Mouse (Mus musculus) kidney, postnatal 4 days (tissue): Measurements from ENCODE around the gene Grin3a.

ENCODE experiments used
- DNase-seq, 2 experiments: peaks; one replicate each; pipeline ENCODE4 v3.0.0; 2021; ENCODE audit warnings: mixed read lengths in 2 of 2

Grin3a gene

DNA sequence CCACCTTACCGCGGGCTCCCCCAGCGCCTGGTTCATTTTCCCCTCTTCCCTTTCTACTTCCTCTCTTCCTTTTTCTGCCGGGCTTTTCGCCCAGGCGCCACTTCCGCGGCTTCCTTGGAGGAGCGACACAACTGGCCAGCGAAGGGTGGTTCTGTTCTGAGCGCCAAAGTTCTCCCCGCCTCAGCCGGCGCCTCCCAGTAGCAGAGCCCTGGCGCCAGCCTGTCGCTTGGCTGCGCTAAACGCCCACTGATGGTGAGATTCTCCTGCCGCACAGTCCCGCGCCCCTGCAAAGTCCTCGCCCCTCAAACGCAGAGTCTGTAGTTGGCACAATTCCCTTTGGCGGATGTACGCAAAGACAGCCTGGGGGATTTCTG lies at the start of gene Grin3a:
Gene Grin3a (minus strand): TSS at position 133 of the 374 bp plus-strand sequence.
- DNase-seq, result peak; percentile 66 to 77

GRCm38 (mm10) chr4:49891835-49892301 lies 46.3 kb upstream of the Grin3a start:
- DNase-seq, result peak; percentile 30 to 48

- DNase-seq, result no peak
Observed at GRCm38 (mm10) chr4:49877084-49877483, 31.5 kb upstream of the Grin3a start.

DNA sequence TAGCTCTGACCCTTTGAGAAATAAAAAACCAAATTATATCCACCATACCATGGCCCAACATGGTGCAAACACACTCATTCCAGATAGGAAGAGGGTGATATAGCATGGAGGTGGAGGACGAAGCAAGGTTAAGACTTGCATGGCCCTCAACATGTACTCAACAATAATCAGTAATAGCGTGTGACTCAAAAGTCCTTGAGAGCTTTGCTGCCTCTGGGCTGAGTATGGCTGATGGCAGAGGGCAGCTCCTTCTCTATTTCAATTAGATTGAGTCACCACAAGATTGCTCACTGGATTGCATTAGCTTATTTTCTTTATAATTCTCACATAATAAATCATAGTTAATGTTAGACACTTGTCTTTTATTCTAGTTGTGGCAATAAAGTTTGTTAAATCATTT lies 15.1 kb upstream of the Grin3a start:
- no peak for DNase-seq

DNA sequence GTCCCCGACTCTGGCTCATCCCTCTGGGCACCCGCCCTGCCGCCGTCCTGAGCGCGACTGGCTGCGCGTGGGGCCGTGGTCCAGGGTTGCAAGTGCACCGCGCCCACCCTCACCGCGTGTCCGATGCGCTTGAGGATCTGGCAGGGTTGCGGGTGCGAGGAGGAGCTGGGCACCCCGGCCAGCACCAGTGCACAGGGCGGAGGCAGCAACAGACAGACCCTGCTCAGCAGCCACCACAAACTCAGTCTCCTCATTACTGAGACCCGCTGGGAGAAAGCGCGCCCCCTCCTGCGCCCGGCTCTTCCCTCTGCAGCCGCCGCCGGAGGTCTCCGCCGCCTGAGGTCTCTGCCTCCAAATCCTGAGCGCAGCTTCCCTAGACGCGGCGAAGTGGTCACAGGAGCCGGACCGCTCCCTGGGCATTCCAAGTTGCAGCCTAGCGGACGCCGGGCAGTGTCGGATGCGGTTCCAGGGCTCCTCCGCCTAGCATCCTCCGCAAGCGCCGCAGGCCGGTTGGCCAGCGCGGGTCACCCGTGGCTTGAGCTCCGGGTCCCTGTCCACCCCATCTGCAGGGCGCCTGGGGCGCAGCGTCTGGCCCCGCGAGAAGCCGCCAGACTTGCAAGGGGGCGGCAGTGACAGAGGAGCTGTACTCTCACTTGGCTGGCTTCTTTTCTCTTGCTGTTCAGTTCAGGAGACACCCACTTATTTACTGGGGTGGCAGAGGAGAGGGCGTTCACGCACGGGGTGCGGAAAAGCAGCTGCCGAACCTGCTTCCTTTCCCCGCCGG lies 524 bp downstream of the Grin3a start:
- DNase-seq, result peak; percentile 20 to 34

DNA sequence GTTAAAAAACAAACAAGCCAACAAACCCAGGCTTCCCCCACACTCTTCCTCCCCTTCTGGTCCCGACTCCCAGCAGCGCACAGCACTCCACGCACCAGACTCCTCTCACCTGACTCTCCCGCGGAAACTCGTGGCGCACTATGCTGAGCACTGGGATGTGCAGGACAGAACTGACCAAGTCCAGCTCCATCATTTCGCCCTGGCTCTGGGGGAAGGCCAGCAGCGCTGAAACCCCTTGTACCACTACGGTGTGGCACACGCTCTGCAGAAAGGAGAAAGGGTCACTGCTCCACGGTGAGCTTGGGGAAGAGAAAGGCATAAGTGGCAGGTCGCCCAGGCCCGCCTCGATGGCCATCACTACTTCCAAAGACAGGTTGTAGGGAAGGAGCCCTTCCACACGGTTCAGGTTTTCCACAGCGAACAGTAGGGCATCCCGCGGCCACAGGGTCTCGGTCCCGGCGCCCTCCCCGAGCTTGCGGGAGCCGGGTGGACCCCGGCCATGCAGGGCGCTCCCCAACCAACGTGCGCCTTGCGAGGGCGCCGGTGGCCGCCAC lies 1.2 kb downstream of the Grin3a start:
- DNase-seq, result peak in 1 of 2 experiments; percentile 3

- DNase-seq, result peak; percentile 12 to 35
Observed at GRCm38 (mm10) chr4:49843787-49844186, 1.8 kb downstream of the Grin3a start.

DNA sequence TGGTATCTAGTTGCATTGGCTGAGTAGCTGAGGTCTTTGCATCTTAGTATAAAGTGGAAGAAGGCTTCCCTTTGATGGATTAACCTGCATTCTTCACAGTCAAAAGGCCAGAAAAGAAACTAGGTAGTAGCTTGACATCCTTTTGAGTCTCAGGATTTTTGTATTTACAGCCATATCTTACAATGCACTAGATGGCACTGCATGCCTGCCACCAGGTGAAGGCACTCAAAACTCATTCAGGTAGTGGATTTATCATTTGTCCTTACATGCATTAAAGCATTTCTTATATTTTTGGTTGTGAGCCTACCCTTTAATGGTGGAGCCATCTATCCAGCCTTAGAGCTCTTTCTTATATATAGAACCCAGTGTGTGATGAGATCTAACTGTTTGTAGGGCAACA lies 13.5 kb downstream of the Grin3a start:
- DNase-seq, result peak in 1 of 2 experiments; percentile 2

DNA sequence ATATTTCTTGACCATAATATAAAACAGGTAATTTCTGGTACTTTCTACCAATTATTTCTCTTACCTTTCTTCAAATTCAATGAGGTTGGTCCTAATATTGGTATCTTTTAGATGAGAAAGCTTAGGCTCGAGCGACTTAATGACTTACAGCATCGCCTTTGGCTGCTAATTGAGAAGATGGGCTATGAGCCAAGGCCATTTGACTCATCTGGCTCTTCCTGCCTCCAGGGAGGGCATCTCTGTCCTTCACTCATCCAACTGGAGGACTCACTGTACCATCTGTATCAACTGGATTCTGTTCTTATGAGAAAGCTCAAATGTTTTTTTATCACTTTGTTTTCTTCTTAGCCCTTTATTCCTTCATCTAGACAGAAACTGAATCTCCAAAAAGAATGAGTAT lies 31.7 kb downstream of the Grin3a start:
- no peak for DNase-seq

DNA sequence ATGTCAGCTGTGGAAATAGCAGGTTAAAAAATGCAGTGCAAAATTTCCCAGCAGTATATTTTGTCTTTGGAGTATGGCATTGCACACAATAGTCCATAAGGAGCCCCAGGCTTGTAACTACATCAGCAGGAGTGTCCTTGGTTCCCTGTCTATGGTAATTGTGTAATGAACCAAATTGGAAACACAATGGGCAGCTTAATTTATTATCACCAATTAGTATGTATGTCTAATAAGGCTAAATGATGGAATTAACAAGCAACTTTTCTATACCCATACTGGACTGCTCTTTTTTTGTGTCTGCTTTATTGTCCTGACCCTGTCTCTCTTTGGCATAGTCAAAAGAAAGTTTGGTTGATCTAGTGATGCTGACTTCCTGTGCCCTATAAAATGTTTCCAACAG lies 38.8 kb downstream of the Grin3a start:
- no peak for DNase-seq

- DNase-seq, result peak; percentile 2
Observed at GRCm38 (mm10) chr4:49799338-49799737, 46.2 kb downstream of the Grin3a start.

- DNase-seq, result no peak
Observed at GRCm38 (mm10) chr4:49788971-49789370, 56.6 kb downstream of the Grin3a start.

DNA sequence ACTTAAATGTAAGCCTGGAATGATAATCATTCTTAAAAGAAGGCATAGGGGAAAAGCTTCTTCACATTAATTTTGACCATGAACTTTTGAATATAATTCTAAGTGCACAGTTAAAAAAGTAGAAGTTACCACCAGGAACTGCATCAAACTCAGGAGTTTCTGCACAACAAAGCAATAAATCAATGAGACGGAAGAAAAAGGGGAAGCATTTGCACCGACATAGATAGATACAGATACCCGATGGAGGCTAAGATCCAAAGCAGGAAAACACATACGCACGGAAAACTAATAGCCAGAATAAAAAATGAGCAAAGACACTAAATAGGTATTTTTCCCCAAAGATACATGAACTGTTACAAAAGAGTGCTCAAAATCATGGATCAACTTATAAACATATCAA lies 102.7 kb downstream of the Grin3a start:
- DNase-seq, result no peak

DNA sequence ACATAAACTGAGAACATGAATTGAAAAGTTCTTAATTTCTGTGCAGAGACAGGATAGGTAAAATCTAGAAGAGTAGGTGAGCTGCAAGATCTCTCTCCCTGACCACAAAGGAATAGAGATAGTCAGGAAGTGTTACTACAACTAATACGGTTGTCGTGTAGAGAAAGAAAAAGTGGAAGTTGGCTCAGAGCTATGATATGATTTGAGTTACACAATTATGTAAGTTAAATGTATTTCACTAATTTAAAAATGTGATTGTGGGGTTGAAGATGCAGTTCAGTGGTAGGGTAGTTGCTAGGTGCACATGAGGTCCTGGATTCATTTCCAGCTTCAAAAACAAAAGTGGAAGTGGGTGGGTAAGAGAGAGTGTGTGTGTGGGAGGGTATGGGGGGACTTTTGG lies 103.6 kb downstream of the Grin3a start:
- DNase-seq, result no peak

GRCm38 (mm10) chr4:49740796-49741766 lies 104.5 kb downstream of the Grin3a start:
- DNase-seq, result no peak

DNA sequence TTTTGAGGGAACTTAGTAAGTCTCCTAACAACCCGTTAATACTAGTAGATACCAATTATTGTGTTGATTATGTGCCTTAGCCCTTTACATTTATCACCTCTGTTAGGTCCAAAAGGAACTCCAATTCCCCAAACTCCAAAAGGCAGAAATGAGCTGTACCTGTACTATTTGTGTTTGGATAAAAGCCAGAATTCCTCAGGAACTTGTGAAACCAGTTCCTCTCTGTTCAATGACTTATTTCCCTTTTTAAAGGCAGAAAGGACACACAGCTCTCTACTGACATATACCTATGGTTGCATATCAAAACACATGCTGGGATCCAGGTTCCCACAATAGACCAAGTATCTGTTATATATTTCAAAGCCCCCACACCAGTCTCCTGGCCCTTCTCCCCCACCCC lies 106.0 kb downstream of the Grin3a start:
- DNase-seq, result no peak

DNA sequence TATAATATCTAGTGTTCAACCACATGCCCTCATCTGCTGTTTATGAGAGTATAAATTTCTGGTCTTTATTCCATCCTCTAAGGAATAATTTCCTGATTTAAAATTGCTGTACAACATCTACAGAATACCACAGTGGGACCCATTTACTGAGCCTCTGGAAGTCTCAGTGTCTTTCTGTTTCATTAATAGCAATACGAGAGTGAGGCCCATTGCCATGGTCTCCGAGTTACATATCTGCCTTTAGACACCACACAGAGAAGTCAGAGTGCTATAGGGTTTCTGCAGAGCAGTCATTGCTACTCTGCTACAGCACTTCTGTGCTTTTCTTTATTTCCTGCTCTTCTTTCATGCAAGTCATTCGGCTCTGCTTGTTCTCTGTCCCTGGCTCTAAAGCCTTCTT lies 116.2 kb downstream of the Grin3a start:
- no peak for DNase-seq

DNA sequence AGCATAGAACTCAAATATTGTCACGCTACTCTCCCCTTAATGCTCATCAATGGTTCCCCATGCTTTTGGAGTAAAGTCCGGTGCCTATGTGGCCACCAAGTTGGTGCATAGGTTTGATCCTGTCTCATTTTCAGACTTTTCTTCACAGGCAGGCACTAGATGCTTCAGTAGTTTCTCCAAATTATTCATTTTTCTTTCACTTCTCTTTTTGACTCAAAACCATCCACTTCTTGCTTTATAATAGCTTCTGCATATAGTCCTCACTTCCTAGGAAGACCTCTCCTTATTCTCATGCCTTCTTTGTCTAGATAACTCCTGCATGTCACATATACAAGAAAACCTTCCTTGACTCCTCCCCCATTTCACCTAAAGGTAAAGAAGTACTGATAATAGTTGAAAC lies 121.6 kb downstream of the Grin3a start:
- no peak for DNase-seq

GRCm38 (mm10) chr4:49691405-49692194 lies 153.9 kb downstream of the Grin3a start:
- DNase-seq, result peak; percentile 5 to 26

DNA sequence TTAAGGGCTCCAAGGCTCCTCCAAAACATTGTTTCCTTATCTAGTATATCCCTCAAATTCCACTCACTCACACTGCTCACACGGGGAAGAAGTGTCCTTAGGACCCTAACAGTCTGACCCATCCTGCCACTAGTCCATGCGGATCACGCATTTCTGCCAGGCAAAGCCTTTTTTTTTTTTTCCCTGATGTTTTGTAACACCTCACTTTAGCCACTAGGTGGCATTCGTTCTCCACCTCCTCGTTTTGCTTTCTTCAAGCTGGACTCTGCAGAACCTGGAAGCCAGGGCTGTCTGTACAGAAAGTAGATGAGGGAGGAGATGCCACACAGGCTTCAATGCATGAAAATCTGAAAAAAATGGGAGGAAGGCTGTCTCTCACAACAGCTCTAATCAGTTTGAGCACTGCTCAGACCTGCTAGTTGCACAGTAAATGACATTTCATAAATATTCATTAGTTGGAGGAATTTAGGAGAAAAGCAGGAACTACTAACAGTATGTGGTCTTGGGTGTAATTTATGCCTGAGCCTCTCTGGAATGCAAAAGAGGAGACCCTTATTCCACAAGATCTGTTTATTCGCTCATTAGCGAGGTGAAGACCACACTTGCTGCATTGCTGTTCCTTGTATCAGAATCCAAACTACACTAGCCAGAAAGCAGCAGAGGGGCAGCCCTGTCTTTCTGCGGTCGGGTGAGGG lies 156.8 kb downstream of the Grin3a start:
- peak; percentile 42 to 47 for DNase-seq

DNA sequence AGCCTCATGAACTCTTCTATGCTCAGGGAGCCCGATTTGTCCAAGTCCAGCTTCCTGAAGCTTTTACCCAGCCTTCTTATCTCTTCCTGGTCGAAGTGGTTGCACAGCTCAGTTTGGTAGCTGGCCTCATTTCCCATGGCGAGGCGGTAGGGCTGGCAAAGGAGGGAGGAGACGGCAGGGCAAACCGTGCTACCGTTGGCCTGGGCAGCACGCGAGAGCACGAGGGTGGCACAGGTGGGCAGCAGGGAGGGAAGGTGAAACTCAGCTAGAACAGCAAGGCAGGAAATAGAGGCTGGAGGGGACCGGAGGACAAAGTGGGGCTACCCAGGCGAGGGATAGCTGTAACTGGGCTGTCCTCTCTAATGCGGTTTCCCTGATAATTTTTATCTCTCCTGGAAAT lies 163.7 kb downstream of the Grin3a start, which contains the start of gene Ppp3r2:
Gene Ppp3r2 (minus strand): TSS at position 213 of the 400 bp plus-strand sequence.
- DNase-seq, result no peak
